In the genomic region with DNA sequence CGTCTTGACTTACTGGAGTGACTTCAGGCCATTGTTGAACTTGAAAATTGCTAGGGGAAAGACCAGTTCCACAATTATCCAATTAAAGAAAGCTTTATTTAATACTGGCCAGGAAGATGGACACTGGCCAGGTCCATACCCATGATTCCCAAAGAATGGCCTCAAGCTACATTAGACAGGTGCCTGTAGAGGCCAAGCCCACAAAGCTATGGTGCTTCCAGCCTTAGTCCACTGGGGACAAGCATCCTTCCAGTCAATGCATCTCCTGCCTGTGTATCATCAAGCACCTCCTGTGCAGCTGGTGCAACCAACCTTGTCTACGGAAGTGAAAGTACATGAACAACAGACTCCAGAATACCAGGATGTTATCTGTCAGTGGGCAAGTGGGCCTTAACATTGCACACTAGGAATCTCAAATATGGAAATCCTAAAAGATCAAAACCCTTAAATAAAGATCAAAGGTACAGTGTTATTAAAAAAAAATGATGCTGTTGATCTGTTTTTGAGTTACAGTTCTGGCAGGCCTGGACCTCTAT, we compare ENCODE assay signal across 11 mouse cellular contexts. TPM values are rescaled to one million over a fixed set of nuclear protein-coding genes. Genes with fewer than 3 reads are reported as not detected.
DNase-seq lines count a peak whose midpoint lies in the region; ATAC-seq and TF ChIP-seq lines count a peak whose summit lies in the region.
"Had no signal": no experiment of that assay in that cellular context is flagged by ENCODE, and none has a peak within 500 bp of the region (broad histone marks: within the 10 kb centered on the region; RNA-seq: fewer than 3 reads in every experiment).

No protein-coding gene starts in this region.

- H3K36me3 ChIP-seq in hindbrain, embryonic 10.5 days = peaks cover 21% of the 10 kb centered on the region
- H3K36me3 ChIP-seq in hindbrain, embryonic 11.5 days (ENCODE audit: control insufficient read depth, insufficient read depth, low read length) = peaks cover 6% of the 10 kb centered on the region
- H3K36me3 ChIP-seq in hindbrain, embryonic 16.5 days (ENCODE audit: control insufficient read depth, insufficient read depth, low read length) = peaks cover 14% of the 10 kb centered on the region
- H3K36me3 ChIP-seq in neural tube, embryonic 14.5 days (ENCODE audit: control insufficient read depth, insufficient read depth, low read length) = peaks cover 11% of the 10 kb centered on the region; the same call in 1 of the 2 replicates
- no peaks in the 10 kb centered on the region for H3K36me3 ChIP-seq in stomach, postnatal 0 days (ENCODE audit: control insufficient read depth, insufficient read depth, low read length)

- H3K4me1 ChIP-seq in hindbrain, embryonic 10.5 days (replicated peaks) = peaks cover 23% of the 10 kb centered on the region
- H3K4me1 ChIP-seq in hindbrain, embryonic 11.5 days (replicated peaks; ENCODE audit: control insufficient read depth, insufficient read depth, low read length) = 0 out of 2 replicates have a peak, but pooled peaks cover 2% of the 10 kb centered on the region
- H3K4me1 ChIP-seq in hindbrain, embryonic 16.5 days (ENCODE audit: control insufficient read depth, insufficient read depth, low read depth, low read length) = peaks cover 16% of the 10 kb centered on the region
- H3K4me1 ChIP-seq in neural tube, embryonic 14.5 days (ENCODE audit: control insufficient read depth, insufficient read depth, low read length) = peaks cover 17% of the 10 kb centered on the region
- H3K4me1 ChIP-seq in stomach, postnatal 0 days (replicated peaks; ENCODE audit: control insufficient read depth, insufficient read depth) = no peaks in the 10 kb centered on the region; the same call in 1 of the 2 replicates

- no peak for TF ChIP-seq CTCF in stomach, postnatal 0 days (IDR thresholded peaks at IDR 0.05; ENCODE audit: low read depth)

- H3K4me2 ChIP-seq in hindbrain, embryonic 11.5 days (replicated peaks; ENCODE audit: low read depth, low read length) = no peak overlapping the region
- H3K4me2 ChIP-seq in hindbrain, embryonic 16.5 days (ENCODE audit: low read length) = no peak overlapping the region
- no peak overlapping the region for H3K4me2 ChIP-seq in neural tube, embryonic 14.5 days (ENCODE audit: low read depth, low read length)
- no peak overlapping the region for H3K4me2 ChIP-seq in stomach, postnatal 0 days (replicated peaks; ENCODE audit: low read depth)

- no peak for ATAC-seq in hindbrain, embryonic 11.5 days (ENCODE audit: low FRiP score)
- ATAC-seq in hindbrain, embryonic 16.5 days = no peak
- ATAC-seq in neural tube, embryonic 14.5 days (ENCODE audit: low read depth) = no peak
- no peak for ATAC-seq in megakaryocyte progenitor cell, adult 5-6 weeks (replicated peaks; ENCODE audit: poor library complexity)
- no peak for ATAC-seq in stomach, postnatal 0 days (ENCODE audit: low FRiP score, low TSS enrichment)
- ATAC-seq: lung, postnatal 0 days had no signal

- no peak overlapping the region for H3K4me3 ChIP-seq in hindbrain, embryonic 10.5 days
- no peak overlapping the region for H3K4me3 ChIP-seq in hindbrain, embryonic 11.5 days (ENCODE audit: low read depth, low read length)
- H3K4me3 ChIP-seq in hindbrain, embryonic 16.5 days (ENCODE audit: low read length) = no peak overlapping the region
- H3K4me3 ChIP-seq in neural tube, embryonic 14.5 days (ENCODE audit: low read depth, low read length) = no peak overlapping the region
- no peak overlapping the region for H3K4me3 ChIP-seq in stomach, postnatal 0 days (ENCODE audit: low read depth, low read length)

- WGBS in hindbrain, embryonic 10.5 days = 96% methylated on average over 2 of the region's 2 CpGs
- 95% methylated on average over 2 of the region's 2 CpGs for WGBS in hindbrain, embryonic 11.5 days
- WGBS in hindbrain, embryonic 16.5 days = 95% methylated on average over 2 of the region's 2 CpGs
- 89% methylated on average over 2 of the region's 2 CpGs for WGBS in neural tube, embryonic 14.5 days
- WGBS in stomach, postnatal 0 days = 84% methylated on average over 2 of the region's 2 CpGs

- H3K9me3 ChIP-seq in hindbrain, embryonic 10.5 days = peaks cover 4% of the 10 kb centered on the region; the same call in 1 of the 2 replicates
- H3K9me3 ChIP-seq in hindbrain, embryonic 11.5 days (ENCODE audit: control insufficient read depth, low read length) = no peaks in the 10 kb centered on the region
- H3K9me3 ChIP-seq in hindbrain, embryonic 16.5 days (ENCODE audit: control insufficient read depth, low read length) = no peaks in the 10 kb centered on the region
- no peaks in the 10 kb centered on the region for H3K9me3 ChIP-seq in neural tube, embryonic 14.5 days (ENCODE audit: control insufficient read depth, low read length)
- H3K9me3 ChIP-seq in stomach, postnatal 0 days (ENCODE audit: control insufficient read depth, low read length) = no peaks in the 10 kb centered on the region
- H3K9me3 ChIP-seq: limb, embryonic 13.5 days had no signal

- no peak overlapping the region for H3K9ac ChIP-seq in hindbrain, embryonic 11.5 days (ENCODE audit: low read depth, low read length)
- no peak overlapping the region for H3K9ac ChIP-seq in hindbrain, embryonic 16.5 days (ENCODE audit: low read depth, low read length)
- no peak overlapping the region for H3K9ac ChIP-seq in neural tube, embryonic 14.5 days (replicated peaks; ENCODE audit: low read depth, low read length)
- H3K9ac ChIP-seq in stomach, postnatal 0 days (ENCODE audit: low read length) = no peak overlapping the region

- TF ChIP-seq EP300 in stomach, postnatal 0 days (optimal IDR thresholded peaks at IDR 0.05) = no peak

- H3K27ac ChIP-seq in hindbrain, embryonic 10.5 days = peak overlapping the region; percentile 98
- no peak overlapping the region for H3K27ac ChIP-seq in hindbrain, embryonic 11.5 days (ENCODE audit: low read depth, low read length)
- H3K27ac ChIP-seq in hindbrain, embryonic 16.5 days (ENCODE audit: low read depth, low read length) = peak overlapping the region; percentile 99
- peak overlapping the region; percentile 99 for H3K27ac ChIP-seq in neural tube, embryonic 14.5 days (ENCODE audit: low read depth, low read length)
- H3K27ac ChIP-seq in stomach, postnatal 0 days (replicated peaks) = no peak overlapping the region
- H3K27ac ChIP-seq: limb, embryonic 13.5 days had no signal

- no peaks in the 10 kb centered on the region for H3K27me3 ChIP-seq in hindbrain, embryonic 10.5 days (ENCODE audit: insufficient read depth, poor library complexity, severe bottlenecking)
- H3K27me3 ChIP-seq in hindbrain, embryonic 11.5 days (ENCODE audit: control insufficient read depth, insufficient read depth, low read length) = no peaks in the 10 kb centered on the region
- H3K27me3 ChIP-seq in hindbrain, embryonic 16.5 days (replicated peaks; ENCODE audit: control insufficient read depth, insufficient read depth, low read length) = no peaks in the 10 kb centered on the region
- no peaks in the 10 kb centered on the region for H3K27me3 ChIP-seq in neural tube, embryonic 14.5 days (ENCODE audit: control insufficient read depth, insufficient read depth, low read length)
- no peaks in the 10 kb centered on the region for H3K27me3 ChIP-seq in stomach, postnatal 0 days (ENCODE audit: control insufficient read depth, insufficient read depth, low read length)
- H3K27me3 ChIP-seq: limb, embryonic 13.5 days had no signal

- DNase-seq in hindbrain, embryonic 10.5 days (ENCODE audit: low spot score) = no peak
- DNase-seq in hindbrain, embryonic 11.5 days (ENCODE audit: low spot score) = no peak
- peak; percentile 77 for DNase-seq in MN1 (ENCODE audit: low spot score)
- DNase-seq in stomach, postnatal 0 days (ENCODE audit: low spot score) = no peak
- DNase-seq: embryo, embryonic 11 days; heart, postnatal 4 days had no signal

RNA-seq across cellular contexts. Expression of a gene that starts 1.2 kb away (rescaled TPM):
- polyA plus RNA-seq in hindbrain, embryonic 10.5 days (2016; fragmentation: Nextera tagmentation; extraction: Ambion mirVana) = 115 and 131 TPM in 2 replicates
- polyA plus RNA-seq in hindbrain, embryonic 11.5 days (2014; fragmentation: Nextera tagmentation; extraction: Ambion mirVana) = 184 and 192 TPM in 2 replicates
- 144 and 145 TPM in 2 replicates for polyA plus RNA-seq in hindbrain, embryonic 16.5 days (2015; fragmentation: Nextera tagmentation; extraction: Ambion mirVana)
- polyA plus RNA-seq in neural tube, embryonic 14.5 days (2014; fragmentation: Nextera tagmentation; extraction: Ambion mirVana) = 160 and 177 TPM in 2 replicates
- total RNA-seq in megakaryocyte progenitor cell, adult 5-6 weeks (2015) = 9.2 and 9.7 TPM in 2 replicates
- total RNA-seq in megakaryocyte progenitor cell, adult 5-6 weeks (2017) = 11.1 and 14.5 TPM in 2 replicates
- polyA plus RNA-seq in stomach, postnatal 0 days (2015; fragmentation: Nextera tagmentation; extraction: Ambion mirVana) = 61.1 and 65.8 TPM in 2 replicates

Comparison
In these comparisons a context has a peak if more than half of its experiments do, and no peak if none do; other contexts are left out.
1. H3K27ac ChIP-seq: peak in hindbrain, embryonic 10.5 days (single experiment), hindbrain, embryonic 16.5 days (single experiment) and neural tube, embryonic 14.5 days (single experiment); none in hindbrain, embryonic 11.5 days (single experiment) and stomach, postnatal 0 days (single experiment).